Mouse (Mus musculus): ENCODE measurements at regions not wholly inside any gene's neighbourhood (a gene's known extent, or its start where the extent isn't known, plus 50 kb on each side); places are given as distances from the start of the nearest gene placed in this dataset.

DNA sequence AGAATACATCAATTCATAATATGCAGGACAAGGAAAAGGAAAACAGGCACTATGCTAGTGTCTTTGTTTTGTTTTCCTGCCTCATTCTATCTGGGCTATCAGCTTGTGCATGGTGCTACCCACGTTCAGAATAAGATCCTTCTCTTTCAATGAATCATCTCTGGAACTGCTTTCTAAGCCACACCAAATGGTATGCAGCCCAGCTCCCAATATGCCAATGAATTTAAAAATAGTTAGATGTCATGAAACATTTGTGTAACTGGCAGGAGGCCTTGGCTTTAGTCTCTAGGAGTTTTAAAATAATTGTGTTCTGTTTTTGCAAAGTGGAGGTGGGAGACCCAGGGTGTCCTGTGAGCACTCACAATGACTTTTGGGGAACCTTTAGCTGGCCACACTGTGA, 603.1 kb upstream of the Sema6d start:
- no peak for TF ChIP-seq CTCF (IDR thresholded peaks at IDR 0.05; ENCODE audit: control insufficient read depth, insufficient read depth, insufficient replicate concordance, low read depth, low read length)
- no peak for TF ChIP-seq POLR2A (IDR thresholded peaks at IDR 0.05; ENCODE audit: control insufficient read depth, low read depth, low read length)
